Mouse (Mus musculus) lung, adult 2 months (tissue): ENCODE measurements around the gene Ptgfr. TPM values are rescaled to one million over a fixed set of nuclear protein-coding genes. Genes with fewer than 3 reads are reported as not detected.

Experiments
- DNase-seq: peaks from one replicate; pipeline ENCODE4 v3.0.0; 2022
- H3K4me1 ChIP-seq: fragments of 200-500 bp; 2 replicates; pipeline ENCODE4 v1.6.1; 2011; ENCODE audit warnings: low read length; ENCODE audit not compliant: control insufficient read depth, insufficient read depth
- H3K4me3 ChIP-seq: fragments of 200-500 bp; replicated peaks from 2 replicates; pipeline ENCODE3; 2011; ENCODE audit warnings: low read depth, mild to moderate bottlenecking, control low read depth, low read length; ENCODE audit errors: extremely low read depth
- CTCF ChIP-seq: fragments of 200-500 bp; IDR thresholded peaks from 2 replicates; pipeline ENCODE4 v1.5.1; 2011; ENCODE audit warnings: mild to moderate bottlenecking, low read length, control low read depth; ENCODE audit not compliant: insufficient read depth
- POLR2A ChIP-seq: fragments of 200-500 bp; IDR thresholded peaks from 2 replicates; pipeline ENCODE4 v1.6.1; 2011; ENCODE audit warnings: low read depth, mild to moderate bottlenecking, control low read depth, low read length, borderline replicate concordance; ENCODE audit errors: extremely low read depth
- WGBS: fragments of 180-500 bp; shearing (Covaris S2); methylation state at CpG from one replicate; pipeline ENCODE4 v1.1.7; 2018; 5-methylcytosine and 5-hydroxymethylcytosine counted together
- polyA plus RNA-seq: library from polyadenylated mRNA; depleted of rRNA; stranded (reverse); fragments of >200 nt; gene quantifications from 2 replicates; pipeline ENCODE4 v1.2.3, GENCODE M21; 2012; rRNA removed

Gene Ptgfr
- polyA plus RNA-seq, 1 experiment: 7.4 TPM

- 47% methylated on average over 3 of the region's 3 CpGs for WGBS
- Histone ChIP-seq H3K4me3 (no peak overlapping the region), H3K4me1 (no peaks in the 10 kb centered on the region)
- TF ChIP-seq CTCF (peak; percentile 84), POLR2A (no peak)
- peak; percentile 36 for DNase-seq
Observed at GRCm38 (mm10) chr3:151771074-151771473, 66.4 kb downstream of the Ptgfr start.

GRCm38 (mm10) chr3:151749737-151750136 lies 87.7 kb downstream of the Ptgfr start, which contains the start of gene Ifi44:
Ifi44 (minus strand) TSS chr3:151749960.
- peak; percentile 8 for DNase-seq
- 14% methylated on average over 7 of the region's 7 CpGs for WGBS

GRCm38 (mm10) chr3:151748514-151748913 lies 88.9 kb downstream of the Ptgfr start:
- no peak for TF ChIP-seq POLR2A
- no peak overlapping the region for H3K4me3 ChIP-seq
- WGBS: 83% methylated on average over 1 of the region's 1 CpGs
- no peaks in the 10 kb centered on the region; the same call in none of the 2 replicates for H3K4me1 ChIP-seq
- no peak for DNase-seq

More at GRCm38 (mm10) chr3:151749737-151750136, 87.7 kb downstream of the Ptgfr start, which contains the start of gene Ifi44:
- TF ChIP-seq CTCF (no peak), POLR2A (no peak)
- Histone ChIP-seq H3K4me3 (peak within 1 kb of the TSS; percentile 73), H3K4me1 (no peaks in the 10 kb centered on the region; the same call in none of the 2 replicates)

Other genes with a start within 250 kb of the Ptgfr start
- gene Ifi44, start 87.7 kb downstream of the Ptgfr start, polyA plus RNA-seq: 2.5 and 3.9 TPM in 2 replicates
- not detected in 2 replicates for gene Ifi44l, start 74.7 kb downstream of the Ptgfr start, polyA plus RNA-seq